Mouse (Mus musculus) CD4-positive, CD25-positive, alpha-beta regulatory T cell, adult 2 months (primary cell): ENCODE measurements around the gene Cep83.
"Not testable (repeated sequence)": the region's sequence is repeated elsewhere in the genome, so short reads cannot be mapped to it uniquely, and the experiment has no call there.

ENCODE experiments used
- DNase-seq: peaks from one replicate; pipeline ENCODE4 v3.0.0-alpha.2; 2012; ENCODE audit warnings: low read depth, low spot score

Gene Cep83

GRCm38 (mm10) chr10:94688420-94689175 is at the start of gene Cep83:
Cep83 (plus strand) TSS chr10:94688654.
- DNase-seq: peak; percentile 92

GRCm38 (mm10) chr10:94639281-94639680 is 49.2 kb upstream of the Cep83 start:
- no peak for DNase-seq

GRCm38 (mm10) chr10:94640067-94640466 is 48.4 kb upstream of the Cep83 start:
- no peak for DNase-seq

- no peak for DNase-seq
Observed at GRCm38 (mm10) chr10:94664036-94664435, 24.4 kb upstream of the Cep83 start.

- no peak for DNase-seq
Observed at GRCm38 (mm10) chr10:94664455-94664854, 24.0 kb upstream of the Cep83 start.

- DNase-seq: no peak
Observed at GRCm38 (mm10) chr10:94668147-94668546, 20.3 kb upstream of the Cep83 start.

- no peak for DNase-seq
Observed at GRCm38 (mm10) chr10:94687801-94688419, 544 bp upstream of the Cep83 start.

- DNase-seq: peak; percentile 64
Observed at GRCm38 (mm10) chr10:94689176-94689510, 689 bp downstream of the Cep83 start.

- peak; percentile 8 for DNase-seq
Observed at GRCm38 (mm10) chr10:94690376-94690775, 1.9 kb downstream of the Cep83 start.

- no peak for DNase-seq
Observed at GRCm38 (mm10) chr10:94692163-94692562, 3.7 kb downstream of the Cep83 start.

- DNase-seq: no peak
Observed at GRCm38 (mm10) chr10:94705643-94706258, 17.3 kb downstream of the Cep83 start.

GRCm38 (mm10) chr10:94706695-94707094 is 18.2 kb downstream of the Cep83 start:
- no peak for DNase-seq

GRCm38 (mm10) chr10:94709622-94710319 is 21.3 kb downstream of the Cep83 start:
- DNase-seq: no peak

- DNase-seq: no peak
Observed at GRCm38 (mm10) chr10:94710320-94710695, 21.9 kb downstream of the Cep83 start.

- DNase-seq: no peak
Observed at GRCm38 (mm10) chr10:94720300-94720699, 31.8 kb downstream of the Cep83 start.

GRCm38 (mm10) chr10:94728053-94728452 is 39.6 kb downstream of the Cep83 start:
- DNase-seq: not testable (repeated sequence)

GRCm38 (mm10) chr10:94730445-94730844 is 42.0 kb downstream of the Cep83 start:
- no peak for DNase-seq

- DNase-seq: no peak
Observed at GRCm38 (mm10) chr10:94734829-94735228, 46.4 kb downstream of the Cep83 start.

- DNase-seq: no peak
Observed at GRCm38 (mm10) chr10:94740221-94740620, 51.8 kb downstream of the Cep83 start.

- DNase-seq: no peak
Observed at GRCm38 (mm10) chr10:94741459-94741858, 53.0 kb downstream of the Cep83 start.

- no peak for DNase-seq
Observed at GRCm38 (mm10) chr10:94747011-94747410, 58.6 kb downstream of the Cep83 start.

- DNase-seq: no peak
Observed at GRCm38 (mm10) chr10:94771496-94771895, 83.0 kb downstream of the Cep83 start.
